Mouse (Mus musculus) embryonic facial prominence, embryonic 14.5 days (tissue): ENCODE results near the gene Wdr18. TPM values are rescaled to one million over a fixed set of nuclear protein-coding genes. Genes with fewer than 3 reads are reported as not detected.

Experiments used
- ATAC-seq: fragments of 200-750 bp; cut with Nextera tagmentation; 2 replicates; pipeline ENCODE4 v1.8.0; 2017; ENCODE audit warnings: low read depth, moderate number of reproducible peaks, moderate TSS enrichment
- DNase-seq: peaks from one replicate; pipeline ENCODE4 v3.0.0-alpha.2; 2015; ENCODE audit warnings: low spot score
- H3K27ac ChIP-seq: fragments of 300-500 bp; sonication (generic); replicated peaks from 2 replicates; pipeline ENCODE4 v1.5.1; 2014; ENCODE audit warnings: low read depth, mild to moderate bottlenecking, low read length, moderate library complexity
- H3K27me3 ChIP-seq: fragments of 300-500 bp; sonication (generic); replicated peaks from 2 replicates; pipeline ENCODE4 v1.6.1; 2014; ENCODE audit warnings: low read length; ENCODE audit not compliant: control insufficient read depth, insufficient read depth
- H3K36me3 ChIP-seq: fragments of 300-500 bp; sonication (generic); 2 replicates; pipeline ENCODE4 v1.6.1; 2014; ENCODE audit warnings: low read length, mixed read lengths; ENCODE audit not compliant: control insufficient read depth, insufficient read depth
- H3K4me1 ChIP-seq: fragments of 300-500 bp; sonication (generic); 2 replicates; pipeline ENCODE4 v1.6.1; 2014; ENCODE audit warnings: antibody characterized with exemption, low read length; ENCODE audit not compliant: control insufficient read depth, insufficient read depth
- H3K4me2 ChIP-seq: fragments of 300-500 bp; sonication (generic); 2 replicates; pipeline ENCODE4 v1.6.1; 2014; ENCODE audit warnings: low read depth, mild to moderate bottlenecking, low read length, moderate library complexity, mixed read lengths
- H3K4me3 ChIP-seq: fragments of 300-500 bp; sonication (generic); 2 replicates; pipeline ENCODE4 v1.5.1; 2014; ENCODE audit warnings: low read depth, mild to moderate bottlenecking, low read length
- H3K9ac ChIP-seq: fragments of 300-500 bp; sonication (generic); 2 replicates; pipeline ENCODE4 v1.6.1; 2014; ENCODE audit warnings: low read depth, mild to moderate bottlenecking, low read length, moderate library complexity, mixed read lengths
- H3K9me3 ChIP-seq: fragments of 300-500 bp; sonication (generic); 2 replicates; pipeline ENCODE4 v1.6.1; 2016; ENCODE audit warnings: low read length; ENCODE audit not compliant: control insufficient read depth
- WGBS: fragments of 180-500 bp; shearing (Covaris S2); extraction: QIAGEN DNeasy Blood & Tissue Kit; methylation state at CpG from one replicate; pipeline ENCODE4 v1.1.7; 2014; 5-methylcytosine and 5-hydroxymethylcytosine counted together
- polyA plus RNA-seq: library from polyadenylated mRNA; unstranded; fragments of >200 nt; fragmentation: Nextera tagmentation; extraction: Ambion mirVana; gene quantifications from 2 replicates; pipeline ENCODE4 v1.2.1, GENCODE M21; 2014

Gene Wdr18
- polyA plus RNA-seq, 1 experiment from 2014 or later, result 97.4 TPM

DNA sequence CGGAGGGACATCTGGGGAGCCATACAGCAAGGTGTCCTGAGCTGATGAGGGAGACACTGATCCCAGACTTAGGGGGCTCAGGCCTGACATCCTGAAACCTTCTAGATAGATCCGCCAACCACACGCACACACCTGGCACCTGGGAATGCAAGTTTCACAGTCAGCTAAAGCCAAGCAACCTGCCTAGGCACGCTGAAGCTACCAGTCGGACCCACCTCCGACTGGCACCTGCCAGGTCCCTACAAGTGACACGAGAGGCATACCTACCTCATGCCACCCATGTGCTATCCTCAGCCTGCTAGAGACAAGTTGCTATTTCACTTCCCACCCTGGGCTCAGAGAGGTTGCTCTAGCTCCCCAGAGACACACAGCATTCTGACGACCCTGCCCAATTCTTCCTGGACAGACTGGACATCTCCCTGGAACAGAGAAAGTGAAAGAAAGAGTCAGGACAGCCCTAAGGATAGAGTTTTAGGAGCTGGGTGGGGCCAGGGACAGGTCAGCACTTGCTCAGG lies 29.4 kb downstream of the Wdr18 start:
- WGBS, result 17% methylated on average over 8 of the region's 8 CpGs
- no peak for DNase-seq
- H3K27ac ChIP-seq, result peak overlapping the region; percentile 99

DNA sequence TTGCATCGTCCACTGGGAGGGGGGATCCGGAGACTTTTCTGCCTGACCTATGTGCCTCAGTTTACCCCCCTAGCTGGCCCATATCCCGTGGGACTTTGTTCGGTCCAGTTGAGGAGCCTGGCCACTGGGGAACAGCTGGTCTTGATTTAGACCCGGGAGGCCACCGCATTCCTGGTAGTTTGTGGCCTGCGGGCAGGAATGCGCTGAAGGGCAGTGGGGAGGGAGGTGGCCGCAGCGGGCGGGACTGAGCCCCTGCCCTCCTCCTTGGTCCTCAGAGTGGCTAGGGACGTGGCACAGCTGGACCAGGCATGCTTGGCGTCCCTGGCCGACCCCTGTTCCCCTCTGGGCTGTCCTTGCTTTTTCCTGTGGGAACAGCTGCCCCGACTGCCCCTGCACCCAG lies 29.9 kb downstream of the Wdr18 start:
- peak overlapping the region; percentile 97 for H3K4me2 ChIP-seq
- peak overlapping the region; percentile 12; the same call in 1 of the 2 replicates for H3K27ac ChIP-seq
- H3K4me3 ChIP-seq, result peak overlapping the region; percentile 82
- ATAC-seq (no peak), DNase-seq (no peak)
- 0 out of 2 replicates have a peak, but pooled peaks cover 5% of the 10 kb centered on the region for H3K9me3 ChIP-seq
- no peaks in the 10 kb centered on the region for H3K27me3 ChIP-seq
- H3K9ac ChIP-seq, result peak overlapping the region; percentile 86
- H3K4me1 ChIP-seq, result peaks cover 34% of the 10 kb centered on the region
- 11% methylated on average over 14 of the region's 15 CpGs for WGBS
- H3K36me3 ChIP-seq, result peaks cover 42% of the 10 kb centered on the region

More for the DNA sequence above, 29.4 kb downstream of the Wdr18 start:
- peaks cover 34% of the 10 kb centered on the region for H3K4me1 ChIP-seq
- peaks cover 36% of the 10 kb centered on the region for H3K36me3 ChIP-seq
- H3K9me3 ChIP-seq, result 0 out of 2 replicates have a peak, but pooled peaks cover 5% of the 10 kb centered on the region
- no peaks in the 10 kb centered on the region for H3K27me3 ChIP-seq
- H3K4me2 ChIP-seq, result peak overlapping the region; percentile 97
- H3K9ac ChIP-seq, result peak overlapping the region; percentile 86
- peak overlapping the region; percentile 82 for H3K4me3 ChIP-seq
- ATAC-seq, result no peak

GRCm38 (mm10) chr10:79991099-79991498 lies 31.1 kb downstream of the Wdr18 start:
- WGBS, result 75% methylated on average over 12 of the region's 12 CpGs
- H3K36me3 ChIP-seq, result peaks cover 48% of the 10 kb centered on the region
- no peak for DNase-seq
- no peak overlapping the region for H3K27ac ChIP-seq
- no peak overlapping the region for H3K4me3 ChIP-seq
- peaks cover 29% of the 10 kb centered on the region for H3K4me1 ChIP-seq
- no peak for ATAC-seq
- H3K4me2 ChIP-seq, result no peak overlapping the region; the same call in 1 of the 2 replicates
- H3K9me3 ChIP-seq, result 0 out of 2 replicates have a peak, but pooled peaks cover 5% of the 10 kb centered on the region
- H3K27me3 ChIP-seq, result no peaks in the 10 kb centered on the region
- no peak overlapping the region for H3K9ac ChIP-seq

- DNase-seq (no peak), ATAC-seq (no peak)
- peaks cover 48% of the 10 kb centered on the region for H3K36me3 ChIP-seq
- H3K4me2 ChIP-seq, result no peak overlapping the region; the same call in 1 of the 2 replicates
- 0 out of 2 replicates have a peak, but pooled peaks cover 5% of the 10 kb centered on the region for H3K9me3 ChIP-seq
- H3K27me3 ChIP-seq, result no peaks in the 10 kb centered on the region
- H3K4me1 ChIP-seq, result peaks cover 25% of the 10 kb centered on the region
- no peak overlapping the region for H3K9ac ChIP-seq
- no peak overlapping the region for H3K4me3 ChIP-seq
- H3K27ac ChIP-seq, result no peak overlapping the region
- WGBS, result 88% methylated on average over 6 of the region's 6 CpGs
Measured at GRCm38 (mm10) chr10:79991548-79991947, 31.6 kb downstream of the Wdr18 start.

DNA sequence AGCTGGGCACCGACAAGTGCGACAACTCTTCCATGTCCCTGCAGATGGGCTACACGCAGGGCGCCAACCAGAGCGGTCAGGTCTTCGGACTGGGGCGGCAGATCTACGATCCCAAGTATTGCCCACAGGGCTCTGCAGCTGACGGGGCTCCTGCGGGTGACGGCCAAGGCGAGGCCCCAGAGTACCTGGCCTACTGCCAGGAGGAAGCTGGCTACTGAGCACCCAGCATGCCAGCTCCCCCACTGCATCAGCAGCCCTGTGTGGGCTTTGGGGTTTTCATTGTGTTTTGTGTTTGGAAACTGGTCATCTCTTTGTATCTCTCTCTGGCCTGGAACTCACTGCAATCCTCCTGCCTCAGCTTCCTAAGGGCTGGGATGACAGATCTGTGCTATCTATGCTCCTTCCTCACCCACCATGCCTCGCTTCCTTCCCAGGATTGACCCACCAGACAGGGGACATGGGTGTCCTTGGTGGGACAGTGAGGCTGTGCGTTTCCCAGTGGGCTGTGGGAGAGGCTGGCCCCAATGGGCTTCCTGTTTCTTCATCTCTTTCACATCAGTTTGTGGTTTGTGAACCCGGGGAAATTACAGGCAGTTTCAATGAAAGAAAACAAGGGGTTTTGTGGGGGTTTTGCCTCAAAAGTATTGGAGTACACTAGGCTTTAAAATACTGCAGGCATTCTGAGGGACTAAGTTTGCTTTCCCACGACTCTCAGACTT lies 34.6 kb downstream of the Wdr18 start:
- no peak overlapping the region for H3K9ac ChIP-seq
- H3K36me3 ChIP-seq, result peaks cover 48% of the 10 kb centered on the region
- 91% methylated on average over 16 of the region's 16 CpGs for WGBS
- H3K9me3 ChIP-seq, result 0 out of 2 replicates have a peak, but pooled peaks cover 5% of the 10 kb centered on the region
- peaks cover 11% of the 10 kb centered on the region; the same call in 1 of the 2 replicates for H3K4me1 ChIP-seq
- H3K27me3 ChIP-seq, result no peaks in the 10 kb centered on the region
- no peak for ATAC-seq
- DNase-seq, result no peak
- H3K27ac ChIP-seq, result no peak overlapping the region
- no peak overlapping the region for H3K4me2 ChIP-seq
- no peak overlapping the region for H3K4me3 ChIP-seq

DNA sequence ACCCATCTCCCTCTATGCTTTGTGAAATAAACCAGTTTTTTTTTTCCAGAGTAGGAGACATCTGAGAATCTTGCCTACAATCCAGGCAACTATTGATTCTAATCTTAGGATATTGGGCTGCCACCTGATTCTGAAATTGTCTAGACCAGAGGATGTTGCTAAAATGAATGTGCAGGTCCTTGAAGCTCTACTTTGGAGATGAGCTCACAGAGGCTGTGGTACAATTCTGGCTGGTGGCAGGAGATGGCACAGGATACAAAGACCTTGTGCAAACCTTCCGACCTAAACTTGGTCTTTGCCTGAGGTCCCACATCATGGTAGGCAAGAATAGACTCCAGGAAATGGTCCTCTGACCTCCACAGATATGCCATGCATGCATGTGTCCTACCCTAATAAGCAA lies 35.7 kb downstream of the Wdr18 start:
- H3K9me3 ChIP-seq, result 0 out of 2 replicates have a peak, but pooled peaks cover 5% of the 10 kb centered on the region
- 86% methylated on average over 1 of the region's 1 CpGs for WGBS
- no peak overlapping the region for H3K27ac ChIP-seq
- H3K36me3 ChIP-seq, result peaks cover 48% of the 10 kb centered on the region
- 0 out of 2 replicates have a peak, but pooled peaks cover 6% of the 10 kb centered on the region for H3K4me1 ChIP-seq
- DNase-seq (no peak), ATAC-seq (no peak; the same call in 1 of the 2 replicates)
- no peaks in the 10 kb centered on the region for H3K27me3 ChIP-seq
- H3K4me2 ChIP-seq, result no peak overlapping the region
- no peak overlapping the region for H3K9ac ChIP-seq
- H3K4me3 ChIP-seq, result no peak overlapping the region

GRCm38 (mm10) chr10:79996272-79997033 lies 36.5 kb downstream of the Wdr18 start, which contains the start of gene Abca7:
TSS of gene Abca7 (plus strand) at chr10:79996494.
- DNase-seq, result peak; percentile 97
- 0 out of 2 replicates have a peak, but pooled peaks cover 6% of the 10 kb centered on the region for H3K4me1 ChIP-seq
- H3K9ac ChIP-seq, result peak within 1 kb of the TSS; percentile 63
- H3K4me3 ChIP-seq, result peak within 1 kb of the TSS; percentile 51
- peak within 1 kb of the TSS; percentile 44 for H3K27ac ChIP-seq
- no peaks in the 10 kb centered on the region for H3K27me3 ChIP-seq
- peak within 1 kb of the TSS; percentile 92 for H3K4me2 ChIP-seq
- peak; percentile 90 for ATAC-seq
- WGBS, result under 1% methylated on average over 24 of the region's 34 CpGs
- 0 out of 2 replicates have a peak, but pooled peaks cover 3% of the 10 kb centered on the region for H3K9me3 ChIP-seq
- H3K36me3 ChIP-seq, result peaks cover 41% of the 10 kb centered on the region

DNA sequence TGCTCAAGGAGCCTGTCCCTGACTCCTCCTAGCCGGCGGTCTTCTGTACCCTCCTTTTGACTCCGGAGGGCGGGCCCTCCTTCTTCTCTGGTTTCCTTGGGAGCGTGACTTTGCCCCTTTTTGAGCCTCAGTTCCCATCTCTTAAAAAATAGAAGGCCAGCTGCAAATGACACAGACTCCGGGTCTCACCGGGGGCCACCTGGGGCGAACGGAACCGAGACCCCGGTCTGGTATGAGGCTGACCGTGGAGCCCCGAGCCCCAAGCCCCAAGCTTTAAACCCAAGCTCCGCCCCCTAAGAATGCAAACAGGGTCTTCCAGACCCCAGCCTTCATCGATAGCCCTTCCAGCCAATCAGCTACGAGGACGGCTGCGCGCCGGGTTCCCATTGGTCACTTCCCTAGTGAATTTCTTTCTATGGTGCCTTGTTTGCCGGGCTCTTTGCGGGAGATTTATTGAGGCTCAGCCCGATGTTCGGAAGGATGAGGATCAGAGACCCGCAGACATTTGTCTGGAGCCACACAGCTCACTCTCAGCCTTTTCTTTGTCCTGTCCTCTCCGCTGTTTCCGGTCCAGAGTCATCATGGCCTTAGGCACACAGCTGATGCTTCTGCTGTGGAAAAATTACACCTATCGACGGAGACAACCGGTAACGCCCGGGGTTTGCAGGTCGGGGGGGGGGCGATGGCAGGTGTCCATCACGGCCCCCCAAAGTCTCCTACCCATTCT lies 37.2 kb downstream of the Wdr18 start:
- WGBS, result under 1% methylated on average over 35 of the region's 35 CpGs
- DNase-seq (peak; percentile 90), ATAC-seq (peak; percentile 64)
- Histone ChIP-seq H3K9me3 (no peaks in the 10 kb centered on the region), H3K9ac (peak overlapping the region; percentile 63), H3K36me3 (peaks cover 33% of the 10 kb centered on the region), H3K4me3 (peak overlapping the region; percentile 51), H3K27me3 (peaks cover 1% of the 10 kb centered on the region; the same call in 1 of the 2 replicates), H3K27ac (peak overlapping the region; percentile 44), H3K4me1 (0 out of 2 replicates have a peak, but pooled peaks cover 6% of the 10 kb centered on the region), H3K4me2 (peak overlapping the region; percentile 92)
